Mouse (Mus musculus): ENCODE measurements at regions not wholly inside any gene's neighbourhood (a gene's known extent, or its start where the extent isn't known, plus 50 kb on each side); places are given as distances from the start of the nearest gene placed in this dataset.

GRCm38 (mm10) chr9:120763802-120764201 lies 165.2 kb upstream of the Ctnnb1 start:
- no peak for DNase-seq
- intact Hi-C loops (cut with DNase I), result no loop called here

- DNase-seq, result no peak
- intact Hi-C loops (cut with DNase I), result no loop called here
These were observed 164.4 kb upstream of the Ctnnb1 start for GRCm38 (mm10) chr9:120764663-120765062.

DNA sequence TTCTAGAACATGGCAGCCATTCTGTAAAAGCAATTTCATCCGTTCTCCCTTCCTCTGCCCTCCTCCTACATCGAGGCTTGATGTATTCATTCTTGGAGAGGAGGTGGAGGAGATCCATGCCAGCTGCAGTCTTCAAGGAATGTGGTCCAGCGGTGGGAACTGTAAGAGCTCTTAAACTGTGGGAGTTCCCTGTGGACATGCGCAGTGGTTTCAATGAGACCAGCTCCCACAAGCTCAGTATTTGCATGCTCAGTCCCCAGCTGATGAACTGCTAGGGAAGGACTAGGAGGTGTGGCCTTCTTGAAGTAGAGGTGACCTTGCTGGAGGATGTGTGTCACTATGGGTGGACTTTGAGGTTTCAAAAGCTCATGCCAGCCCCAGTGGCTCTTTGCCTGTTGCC lies 163.7 kb upstream of the Ctnnb1 start:
- no peak for DNase-seq

DNA sequence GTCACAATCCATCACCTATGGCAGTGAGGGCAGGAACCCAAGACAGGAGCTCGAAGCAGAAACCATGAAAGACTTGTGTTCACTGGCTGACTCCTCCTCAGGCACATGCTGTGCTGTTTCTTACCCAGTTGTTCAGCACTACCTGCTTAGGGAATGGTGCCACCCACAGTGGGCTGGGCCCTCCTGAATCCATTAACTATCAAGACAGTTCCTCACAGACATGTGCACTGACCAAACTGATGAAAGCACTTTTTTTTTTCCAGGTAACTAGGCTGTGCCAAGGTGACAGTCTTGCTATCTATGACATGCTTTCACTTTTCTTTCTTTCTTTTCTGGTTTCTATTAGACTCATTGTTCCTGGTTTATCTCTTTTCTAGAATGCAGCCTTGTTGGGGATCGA lies 162.1 kb upstream of the Ctnnb1 start:
- DNase-seq, result no peak
- intact Hi-C loops (cut with DNase I), result no loop called here

More for the DNA sequence above, 163.7 kb upstream of the Ctnnb1 start:
- intact Hi-C loops (cut with DNase I), result no loop called here

DNA sequence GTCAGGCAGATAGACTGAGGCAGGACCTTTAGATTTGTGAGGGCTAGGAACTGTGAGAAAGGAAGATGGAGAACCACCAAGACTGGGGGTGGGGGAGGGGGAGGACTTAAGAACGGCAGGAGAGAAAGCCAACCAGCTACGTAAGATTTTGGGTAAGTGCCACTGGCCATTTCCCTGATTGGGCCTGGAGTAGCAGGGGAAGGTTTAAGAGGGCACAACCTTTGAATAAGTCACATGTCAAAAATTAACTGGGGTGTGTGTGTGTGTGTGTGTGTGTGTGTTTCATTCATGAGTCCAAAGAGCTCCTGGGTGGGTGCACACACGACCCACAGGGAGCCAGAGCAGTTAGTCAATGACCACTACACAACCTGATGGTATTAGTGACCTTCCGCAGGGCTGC lies 161.6 kb upstream of the Ctnnb1 start:
- intact Hi-C loops (cut with DNase I), result no loop called here
- no peak for DNase-seq

- intact Hi-C loops (cut with DNase I), result no loop called here
- no peak for DNase-seq
These were observed 160.0 kb upstream of the Ctnnb1 start for GRCm38 (mm10) chr9:120769056-120769455.

DNA sequence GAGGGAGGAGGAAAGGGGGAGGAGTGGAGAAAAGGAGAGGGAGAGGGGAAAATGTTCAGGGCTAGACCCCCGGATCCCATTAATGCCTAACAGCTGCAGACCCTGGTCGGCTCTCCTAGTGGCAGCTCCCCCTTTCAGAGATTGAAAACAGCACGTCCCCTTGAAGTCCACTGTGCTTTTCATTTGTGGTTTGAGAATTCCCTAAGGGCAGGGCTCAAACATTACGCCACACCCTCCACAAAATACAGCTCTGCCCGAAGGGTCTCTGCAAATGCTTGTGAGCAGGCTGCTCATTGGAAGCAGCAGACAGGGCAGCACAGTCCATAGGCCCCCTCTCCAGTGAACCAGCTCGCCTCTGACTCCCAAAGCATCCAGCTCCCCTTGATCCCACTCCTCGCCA lies 159.3 kb upstream of the Ctnnb1 start:
- intact Hi-C loops (cut with DNase I), result loop anchor here (10.0 kb wide), 1 partner anchor 165 kb away; no protein-coding TSS in a partner anchor
- DNase-seq, result no peak

GRCm38 (mm10) chr9:120770886-120771285 lies 158.1 kb upstream of the Ctnnb1 start:
- DNase-seq, result no peak
- intact Hi-C loops (cut with DNase I), result loop anchor here (10.0 kb wide), 1 partner anchor 164 kb away; no protein-coding TSS in a partner anchor

GRCm38 (mm10) chr9:120771896-120772530 lies 157.0 kb upstream of the Ctnnb1 start:
- intact Hi-C loops (cut with DNase I), result loop anchor here (10.0 kb wide), 1 partner anchor 163 kb away; no protein-coding TSS in a partner anchor
- DNase-seq, result no peak

DNA sequence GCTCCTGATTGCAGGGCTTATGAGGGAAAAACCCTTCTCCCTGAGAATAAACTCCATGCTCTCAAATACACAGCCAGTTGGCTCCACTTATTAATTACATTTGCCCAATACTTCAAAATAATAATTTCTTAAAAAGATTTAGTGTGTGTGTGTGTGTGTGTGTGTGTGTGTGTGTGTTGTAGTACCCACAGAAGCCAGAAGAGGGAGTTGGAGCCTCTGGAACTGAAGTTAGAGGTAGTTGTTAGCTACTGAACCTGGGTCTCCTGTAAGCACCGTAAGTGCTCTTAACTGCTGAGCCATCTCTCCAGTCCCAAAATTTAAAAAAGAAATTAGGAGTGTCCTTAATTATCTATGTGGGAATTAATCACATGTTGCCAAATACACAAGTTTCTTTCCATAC lies 154.8 kb upstream of the Ctnnb1 start:
- intact Hi-C loops (cut with DNase I), result loop anchor here (10.0 kb wide), 1 partner anchor 161 kb away; no protein-coding TSS in a partner anchor
- no peak for DNase-seq

DNA sequence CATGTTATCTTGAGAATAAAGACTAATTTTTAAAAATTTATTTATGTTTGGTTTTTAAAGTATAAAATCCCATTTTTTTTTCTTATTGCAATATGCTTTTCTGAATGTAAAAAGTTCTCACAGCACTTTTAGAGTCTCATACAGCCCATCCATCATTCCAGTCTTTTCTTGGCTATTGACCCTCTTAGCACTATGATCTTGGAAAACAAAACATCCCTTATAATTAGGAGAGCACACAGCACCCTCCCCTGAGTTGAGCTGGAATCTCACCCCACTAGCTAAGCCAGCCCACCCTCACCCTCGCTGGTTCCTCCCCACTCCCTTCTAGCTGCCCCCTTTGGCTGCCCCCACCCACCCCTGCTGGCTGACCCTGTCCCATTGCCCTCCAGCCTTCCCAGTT lies 154.2 kb upstream of the Ctnnb1 start:
- intact Hi-C loops (cut with DNase I), result loop anchor here (10.0 kb wide), 1 partner anchor 160 kb away; no protein-coding TSS in a partner anchor

DNA sequence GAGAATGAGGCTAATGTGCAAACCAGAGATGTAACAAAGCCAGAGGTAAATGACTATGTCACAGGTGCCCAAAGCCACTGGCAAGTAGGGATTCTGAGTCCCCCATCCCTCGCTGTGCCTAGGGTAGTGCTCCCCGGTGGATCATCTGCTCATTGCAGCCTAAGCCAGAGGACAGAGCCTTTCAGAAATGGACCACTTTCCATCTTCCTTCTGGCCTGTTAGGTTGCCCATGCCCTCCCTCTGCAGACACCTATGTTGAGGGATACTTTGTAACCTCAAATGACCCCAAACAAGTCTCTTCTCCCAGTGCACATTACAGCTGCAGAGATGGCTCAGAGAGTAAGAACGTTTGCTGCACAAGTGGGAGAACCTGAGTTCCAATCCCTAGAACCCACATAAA lies 153.3 kb upstream of the Ctnnb1 start:
- DNase-seq, result no peak
- intact Hi-C loops (cut with DNase I), result loop anchor here (10.0 kb wide), 1 partner anchor 159 kb away; no protein-coding TSS in a partner anchor

More for the DNA sequence above, 154.2 kb upstream of the Ctnnb1 start:
- no peak for DNase-seq

GRCm38 (mm10) chr9:120776456-120777001 lies 152.5 kb upstream of the Ctnnb1 start:
- DNase-seq, result no peak
- intact Hi-C loops (cut with DNase I), result loop anchor here (10.0 kb wide), 1 partner anchor 158 kb away; no protein-coding TSS in a partner anchor

DNA sequence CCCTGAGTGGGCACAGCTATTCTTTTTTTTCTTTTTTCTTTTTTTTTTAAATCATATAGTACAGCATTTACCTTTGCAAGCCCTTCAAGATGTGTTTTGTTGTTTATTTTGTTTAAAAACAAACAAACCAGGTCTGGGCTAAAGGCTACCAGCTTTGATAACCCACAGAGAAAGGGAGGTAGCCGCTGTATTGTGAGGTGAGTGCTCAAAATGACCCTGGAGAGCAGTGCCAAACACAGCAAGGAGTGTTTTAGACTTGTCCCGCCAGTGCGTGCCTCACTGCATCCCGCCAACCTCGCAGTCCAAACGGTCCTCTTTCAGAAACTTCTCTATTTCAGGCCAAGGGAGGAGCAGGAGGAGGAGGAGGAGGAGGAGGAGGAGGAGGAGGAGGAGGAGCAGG lies 152.0 kb upstream of the Ctnnb1 start:
- DNase-seq, result no peak
- intact Hi-C loops (cut with DNase I), result loop anchor here (10.0 kb wide), 1 partner anchor 158 kb away; no protein-coding TSS in a partner anchor

DNA sequence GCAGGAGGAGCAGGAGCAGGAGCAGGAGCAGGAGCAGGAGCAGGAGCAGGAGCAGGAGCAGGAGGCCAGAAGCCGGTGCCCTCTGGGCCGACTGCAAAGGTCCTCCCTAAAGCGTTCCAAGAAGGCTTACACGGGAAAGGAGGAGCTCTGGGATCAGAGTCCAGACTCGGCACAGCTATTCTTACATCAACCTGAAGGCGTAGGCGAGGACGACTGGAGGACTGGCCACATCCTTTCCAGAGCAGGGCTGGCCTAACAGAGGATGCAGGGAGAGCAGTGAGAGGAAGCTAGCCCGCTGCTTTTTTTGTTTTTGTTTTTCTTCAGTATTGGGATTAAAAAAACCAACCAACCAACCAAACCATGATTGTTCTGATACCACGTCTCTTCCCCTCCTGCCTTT lies 151.5 kb upstream of the Ctnnb1 start:
- DNase-seq, result no peak
- intact Hi-C loops (cut with DNase I), result loop anchor here (10.0 kb wide), 1 partner anchor 157 kb away; no protein-coding TSS in a partner anchor

GRCm38 (mm10) chr9:120778423-120778822 lies 150.6 kb upstream of the Ctnnb1 start:
- DNase-seq, result no peak
- intact Hi-C loops (cut with DNase I), result loop anchor here (10.0 kb wide), 1 partner anchor 156 kb away; no protein-coding TSS in a partner anchor

GRCm38 (mm10) chr9:120794210-120794609 lies 134.8 kb upstream of the Ctnnb1 start:
- intact Hi-C loops (cut with DNase I), result no loop called here

GRCm38 (mm10) chr9:120796111-120796880 lies 132.7 kb upstream of the Ctnnb1 start:
- DNase-seq, result no peak
- intact Hi-C loops (cut with DNase I), result no loop called here

More at GRCm38 (mm10) chr9:120794210-120794609, 134.8 kb upstream of the Ctnnb1 start:
- no peak for DNase-seq

- no peak for DNase-seq
- intact Hi-C loops (cut with DNase I), result no loop called here
These were observed 130.9 kb upstream of the Ctnnb1 start for GRCm38 (mm10) chr9:120797996-120798663.

- intact Hi-C loops (cut with DNase I), result no loop called here
- no peak for DNase-seq
These were observed 130.1 kb upstream of the Ctnnb1 start for GRCm38 (mm10) chr9:120798901-120799300.

DNA sequence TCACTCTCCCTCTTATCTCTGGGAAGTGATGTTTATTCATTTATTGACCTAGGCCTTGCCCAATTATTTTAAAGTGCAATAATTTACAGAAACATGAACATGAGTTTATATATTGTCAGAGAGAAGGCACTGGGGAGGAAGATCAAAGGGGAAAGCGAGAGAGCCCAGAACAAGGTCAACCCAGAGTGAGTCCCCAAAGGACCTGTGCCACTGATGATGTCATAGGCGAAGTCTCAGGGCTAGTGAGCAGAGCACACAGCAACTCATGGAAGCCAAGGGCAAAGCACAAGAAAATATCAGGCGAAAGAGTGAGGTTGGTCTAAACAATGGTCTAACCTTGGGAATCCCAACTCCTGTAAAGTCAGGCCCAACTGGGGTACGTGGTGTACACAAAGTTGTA lies 126.4 kb upstream of the Ctnnb1 start:
- intact Hi-C loops (cut with DNase I), result no loop called here

More for the DNA sequence above, 126.4 kb upstream of the Ctnnb1 start:
- DNase-seq, result no peak

Measured in left cerebral cortex, postnatal 4 days (tissue).